In the genomic region with DNA sequence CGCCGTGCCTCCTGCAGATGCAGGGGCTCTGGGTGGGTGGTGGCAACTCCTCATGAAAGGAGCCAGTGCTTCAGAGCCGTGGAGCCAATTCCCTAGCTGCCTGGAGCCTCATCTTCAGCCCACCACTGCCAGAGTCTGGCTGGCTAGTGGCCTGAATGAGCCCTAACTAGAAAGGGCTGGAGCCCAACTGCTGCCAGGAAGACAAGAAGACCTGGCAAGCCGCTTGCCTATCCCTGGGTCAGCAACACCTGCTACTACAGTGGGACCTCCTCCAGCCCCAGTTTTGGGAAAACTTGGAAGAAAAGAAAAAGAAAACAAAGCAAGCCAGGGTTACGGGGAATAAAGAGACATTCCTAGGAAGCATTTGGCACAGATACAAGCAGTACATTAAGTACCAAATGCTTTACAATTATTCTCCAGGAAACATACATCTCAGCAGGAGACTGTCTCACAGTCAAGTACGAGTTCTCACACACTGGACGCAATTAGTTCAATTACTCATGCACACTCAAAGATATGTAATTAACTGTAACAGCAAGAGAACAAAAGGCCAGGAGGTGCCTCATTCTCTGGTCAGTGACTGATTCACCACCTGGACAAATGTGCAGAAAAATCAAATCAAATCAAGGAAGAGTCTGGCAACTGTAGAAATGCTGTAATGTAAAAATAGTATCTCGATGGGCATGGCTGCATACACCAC, we compare ENCODE assay signal across 13 mouse cellular contexts. TPM values are rescaled to one million over a fixed set of nuclear protein-coding genes. Genes with fewer than 3 reads are reported as not detected.
DNase-seq lines count a peak whose midpoint lies in the region; ATAC-seq lines count a peak whose summit lies in the region.
"Had no signal": no experiment of that assay in that cellular context is flagged by ENCODE, and none has a peak within 500 bp of the region (broad histone marks: within the 10 kb centered on the region; RNA-seq: fewer than 3 reads in every experiment).

No protein-coding gene starts in this region.

- peaks cover 44% of the 10 kb centered on the region for H3K36me3 ChIP-seq in hindbrain, embryonic 13.5 days
- no peaks in the 10 kb centered on the region for H3K36me3 ChIP-seq in hindbrain, embryonic 11.5 days (ENCODE audit: control insufficient read depth, insufficient read depth, low read length)
- peaks cover 14% of the 10 kb centered on the region; the same call in 1 of the 2 replicates for H3K36me3 ChIP-seq in neural tube, embryonic 13.5 days
- H3K36me3 ChIP-seq: embryonic facial prominence, embryonic 15.5 days; heart, embryonic 10.5 days; liver, embryonic 13.5 days had no signal

- no peaks in the 10 kb centered on the region for H3K27me3 ChIP-seq in hindbrain, embryonic 13.5 days
- H3K27me3 ChIP-seq in hindbrain, embryonic 11.5 days (ENCODE audit: control insufficient read depth, insufficient read depth, low read length) = no peaks in the 10 kb centered on the region
- no peaks in the 10 kb centered on the region for H3K27me3 ChIP-seq in neural tube, embryonic 13.5 days
- H3K27me3 ChIP-seq: embryonic facial prominence, embryonic 15.5 days had no signal

- no peak for DNase-seq in hindbrain, embryonic 11.5 days (ENCODE audit: low spot score)
- no peak for DNase-seq in neural tube, embryonic 10.5 days (ENCODE audit: extremely low spot score, low spot score)
- peak; percentile 68 to 69 for DNase-seq in cerebellum, postnatal 36 days
- DNase-seq in layer of hippocampus, adult 18-20 months (ENCODE audit: low spot score in 2 of 2) = no peak
- DNase-seq in adrenal gland, postnatal 10 days = no peak
- DNase-seq: liver, embryonic 13.5 days; lung, postnatal 4 days; thymus, postnatal 25 days had no signal

- no peak for ATAC-seq in hindbrain, embryonic 13.5 days (ENCODE audit: low FRiP score)
- ATAC-seq in hindbrain, embryonic 11.5 days (ENCODE audit: low FRiP score) = no peak
- no peak for ATAC-seq in neural tube, embryonic 13.5 days (ENCODE audit: low read depth)

- WGBS in hindbrain, embryonic 13.5 days = 63% methylated on average over 8 of the region's 8 CpGs
- 73% methylated on average over 8 of the region's 8 CpGs for WGBS in hindbrain, embryonic 11.5 days
- WGBS in neural tube, embryonic 13.5 days = 54% methylated on average over 8 of the region's 8 CpGs

- H3K9ac ChIP-seq in hindbrain, embryonic 13.5 days = no peak overlapping the region
- no peak overlapping the region for H3K9ac ChIP-seq in hindbrain, embryonic 11.5 days (ENCODE audit: low read depth, low read length)
- H3K9ac ChIP-seq in neural tube, embryonic 13.5 days = no peak overlapping the region
- H3K9ac ChIP-seq: embryonic facial prominence, embryonic 15.5 days; liver, embryonic 13.5 days had no signal

- H3K4me2 ChIP-seq in hindbrain, embryonic 13.5 days = no peak overlapping the region
- H3K4me2 ChIP-seq in hindbrain, embryonic 11.5 days (replicated peaks; ENCODE audit: low read depth, low read length) = no peak overlapping the region
- H3K4me2 ChIP-seq in neural tube, embryonic 13.5 days = no peak overlapping the region
- H3K4me2 ChIP-seq: embryonic facial prominence, embryonic 15.5 days; liver, embryonic 13.5 days had no signal

- H3K4me3 ChIP-seq in hindbrain, embryonic 13.5 days = no peak overlapping the region
- no peak overlapping the region for H3K4me3 ChIP-seq in hindbrain, embryonic 11.5 days (ENCODE audit: low read depth, low read length)
- H3K4me3 ChIP-seq in neural tube, embryonic 13.5 days = no peak overlapping the region
- H3K4me3 ChIP-seq: embryonic facial prominence, embryonic 15.5 days; heart, embryonic 10.5 days; liver, embryonic 13.5 days; myocyte had no signal

- 0 out of 2 replicates have a peak, but pooled peaks cover 8% of the 10 kb centered on the region for H3K4me1 ChIP-seq in hindbrain, embryonic 13.5 days (replicated peaks)
- no peaks in the 10 kb centered on the region for H3K4me1 ChIP-seq in hindbrain, embryonic 11.5 days (replicated peaks; ENCODE audit: control insufficient read depth, insufficient read depth, low read length)
- peaks cover 6% of the 10 kb centered on the region for H3K4me1 ChIP-seq in neural tube, embryonic 13.5 days (replicated peaks)
- H3K4me1 ChIP-seq: liver, embryonic 13.5 days had no signal

- no peaks in the 10 kb centered on the region for H3K9me3 ChIP-seq in hindbrain, embryonic 13.5 days
- H3K9me3 ChIP-seq in hindbrain, embryonic 11.5 days (ENCODE audit: control insufficient read depth, low read length) = no peaks in the 10 kb centered on the region
- no peaks in the 10 kb centered on the region for H3K9me3 ChIP-seq in neural tube, embryonic 13.5 days
- H3K9me3 ChIP-seq: embryonic facial prominence, embryonic 15.5 days; heart, embryonic 10.5 days had no signal

- peak overlapping the region; percentile 40 for H3K27ac ChIP-seq in hindbrain, embryonic 13.5 days
- H3K27ac ChIP-seq in hindbrain, embryonic 11.5 days (ENCODE audit: low read depth, low read length) = no peak overlapping the region
- H3K27ac ChIP-seq in neural tube, embryonic 13.5 days (replicated peaks) = 0 out of 2 replicates have a peak overlapping the region, but pooled peaks have one; percentile 5
- H3K27ac ChIP-seq: embryonic facial prominence, embryonic 15.5 days; liver, embryonic 13.5 days had no signal

RNA-seq across cellular contexts. Expression of a gene that starts 34.8 kb away (rescaled TPM):
- polyA plus RNA-seq in hindbrain, embryonic 13.5 days (2015; fragmentation: Nextera tagmentation; extraction: Ambion mirVana) = 17.1 and 17.8 TPM in 2 replicates
- 18.3 and 18.8 TPM in 2 replicates for polyA plus RNA-seq in hindbrain, embryonic 11.5 days (2014; fragmentation: Nextera tagmentation; extraction: Ambion mirVana)
- 17.1 and 18.5 TPM in 2 replicates for polyA plus RNA-seq in neural tube, embryonic 13.5 days (2015; fragmentation: Nextera tagmentation; extraction: Ambion mirVana)
- total RNA-seq in layer of hippocampus, adult 18-20 months (2021) = 100 to 1,000 TPM in 1 of 2 experiments, 10 to 100 TPM in 1; 97.7 to 100 TPM
- 10 to 100 TPM; 54.0 to 57.2 TPM for total RNA-seq in adrenal gland, postnatal 10 days (2021)

Comparison
In these comparisons a context has a peak if more than half of its experiments do, and no peak if none do; other contexts are left out.
1. DNase-seq: peak in cerebellum, postnatal 36 days (2 of 2); none in hindbrain, embryonic 11.5 days (single experiment), neural tube, embryonic 10.5 days (single experiment), layer of hippocampus, adult 18-20 months (0 of 2) and adrenal gland, postnatal 10 days (single experiment).